Mouse (Mus musculus) cerebellum, adult 8-10 months (tissue): ENCODE measurements at regions not wholly inside any gene's neighbourhood (a gene's known extent, or its start where the extent isn't known, plus 50 kb on each side); places are given as distances from the start of the nearest gene placed in this dataset.
"Not testable (repeated sequence)": the region's sequence is repeated elsewhere in the genome, so short reads cannot be mapped to it uniquely, and the experiment has no call there.

Experiments used
- DNase-seq: peaks from one replicate; pipeline ENCODE4 v3.0.0; 2022

DNA sequence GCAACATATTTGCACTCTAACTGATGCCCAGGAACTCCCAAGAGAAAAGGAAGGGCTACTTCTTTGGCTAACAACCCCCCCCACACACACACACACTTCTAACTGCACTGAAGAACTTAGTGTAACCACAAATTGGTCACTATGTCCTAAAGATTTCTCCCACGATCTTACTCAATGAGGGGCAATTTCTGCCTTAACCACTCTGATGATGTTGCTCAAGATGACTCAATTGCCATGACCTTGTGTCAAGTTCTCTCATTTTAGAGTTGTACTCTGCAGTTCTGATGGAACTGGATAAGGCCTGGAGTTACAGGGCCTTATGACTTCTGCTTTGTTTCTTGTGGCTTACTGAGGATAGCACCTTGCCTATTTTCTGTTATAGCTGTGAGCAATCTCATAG lies 81.7 kb downstream of the Sem1 start:
- no peak for DNase-seq

DNA sequence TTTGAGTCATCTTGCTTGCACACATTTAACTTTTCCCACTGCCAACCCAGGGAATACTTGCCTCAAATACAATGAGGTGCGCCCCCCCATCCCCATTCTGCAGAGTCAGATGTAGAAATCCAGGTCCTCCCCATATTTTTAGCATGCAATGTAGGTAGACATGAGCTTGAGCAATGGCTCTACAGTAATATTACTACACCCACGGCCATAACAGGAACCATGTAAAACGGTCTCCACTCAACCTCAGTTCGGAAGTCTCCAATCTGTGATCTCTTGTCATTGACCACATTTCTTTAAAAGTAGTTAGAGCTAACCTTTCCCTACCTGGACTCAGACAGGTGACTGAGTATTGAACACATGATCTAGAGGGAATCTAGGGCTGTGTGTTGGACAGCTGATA lies 82.1 kb downstream of the Sem1 start:
- no peak for DNase-seq

DNA sequence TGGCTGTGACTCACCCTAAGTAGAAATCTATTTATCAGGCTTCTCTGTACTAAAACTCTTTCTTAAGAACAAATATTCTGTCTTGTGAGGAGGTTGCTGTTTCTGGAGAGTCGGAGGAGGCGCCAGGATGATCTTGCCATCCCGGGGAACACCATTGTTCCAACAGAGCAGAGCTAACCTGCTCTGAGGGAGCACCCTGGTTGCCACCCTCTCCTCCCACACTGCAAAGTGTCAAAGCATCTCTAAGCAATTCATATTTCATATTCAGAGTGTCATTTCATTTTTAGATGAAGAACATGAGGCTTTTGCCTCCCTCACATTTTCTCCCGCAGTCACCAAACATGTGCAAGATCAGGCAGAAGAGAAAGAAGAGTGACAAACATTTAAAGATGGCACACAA lies 90.3 kb downstream of the Sem1 start:
- no peak for DNase-seq

DNA sequence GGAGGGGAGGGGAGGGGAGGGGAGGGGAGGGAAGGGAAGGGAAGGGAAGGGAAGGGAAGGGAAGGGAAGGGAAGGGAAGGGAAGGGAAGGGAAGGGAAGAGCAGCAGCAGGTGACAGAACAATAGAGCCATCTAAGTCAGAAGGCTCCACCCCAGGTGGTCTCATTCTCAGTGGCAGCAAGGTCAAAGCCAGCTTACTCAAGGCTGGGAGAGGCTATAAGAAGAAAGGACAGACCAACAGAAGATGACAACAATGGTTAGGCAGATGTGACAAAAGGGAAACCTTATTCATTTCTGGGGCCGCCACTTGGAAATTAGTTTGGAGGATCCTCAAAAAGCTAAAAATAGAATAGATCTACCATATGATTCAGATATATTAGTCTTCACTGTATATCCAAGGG lies 96.9 kb downstream of the Sem1 start:
- DNase-seq: not testable (repeated sequence)

DNA sequence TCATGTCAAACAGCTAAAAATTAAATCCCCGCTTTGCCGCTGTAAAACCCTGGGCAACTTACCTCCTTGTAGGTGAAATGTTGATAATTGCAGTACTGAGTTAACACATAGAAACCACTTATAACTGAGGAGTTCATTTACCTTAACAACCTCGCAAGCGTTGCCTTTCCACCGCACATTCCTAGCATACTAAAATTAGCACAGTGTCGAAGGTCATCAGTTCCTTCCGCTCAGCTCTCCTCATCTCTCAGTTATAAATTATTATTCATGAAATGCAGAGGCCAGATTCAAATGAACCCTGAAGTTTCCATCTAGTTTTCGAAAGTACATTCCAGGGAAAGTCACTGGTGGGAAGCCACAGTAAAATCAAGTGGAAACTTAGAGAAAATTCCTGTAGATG lies 108.1 kb downstream of the Sem1 start:
- no peak for DNase-seq

DNA sequence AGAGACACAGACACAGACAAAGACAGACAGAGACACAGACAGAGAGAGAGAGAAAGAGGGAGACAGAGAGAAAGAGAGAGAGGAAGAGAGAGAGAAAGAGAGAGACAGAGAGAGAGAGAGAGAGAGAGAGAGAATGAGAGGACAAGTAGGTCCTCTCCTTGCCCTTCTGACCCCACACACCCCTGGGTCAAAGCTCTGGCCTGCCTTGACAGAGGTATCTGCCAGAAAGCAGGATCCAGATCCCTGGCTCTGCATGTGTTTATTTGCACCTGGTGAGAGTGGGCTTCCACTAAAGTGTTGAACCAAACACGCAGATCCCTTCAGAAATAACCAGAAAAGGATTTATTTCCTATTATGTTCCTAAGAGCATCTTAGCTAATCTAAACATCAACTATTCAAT lies 110.9 kb downstream of the Sem1 start:
- DNase-seq: no peak

DNA sequence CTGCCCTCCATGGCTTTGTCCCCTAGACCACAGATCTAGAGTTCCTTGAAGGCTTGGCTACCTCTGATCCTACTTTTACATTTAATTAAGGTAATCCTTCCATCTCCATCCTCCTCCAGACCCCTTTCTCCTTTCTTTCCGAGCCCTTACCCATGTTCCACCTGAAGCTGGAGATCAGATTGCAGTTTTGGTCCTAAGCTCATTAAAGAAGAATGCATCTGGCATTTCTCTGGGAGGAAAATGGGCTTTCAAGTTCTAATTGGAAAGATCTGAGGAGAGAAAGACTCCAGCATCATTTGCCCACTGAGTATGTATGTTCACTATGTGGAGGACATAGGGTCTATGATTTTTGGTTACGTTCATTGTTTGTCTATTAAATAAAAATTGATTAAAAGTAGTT lies 112.2 kb downstream of the Sem1 start:
- no peak for DNase-seq

DNA sequence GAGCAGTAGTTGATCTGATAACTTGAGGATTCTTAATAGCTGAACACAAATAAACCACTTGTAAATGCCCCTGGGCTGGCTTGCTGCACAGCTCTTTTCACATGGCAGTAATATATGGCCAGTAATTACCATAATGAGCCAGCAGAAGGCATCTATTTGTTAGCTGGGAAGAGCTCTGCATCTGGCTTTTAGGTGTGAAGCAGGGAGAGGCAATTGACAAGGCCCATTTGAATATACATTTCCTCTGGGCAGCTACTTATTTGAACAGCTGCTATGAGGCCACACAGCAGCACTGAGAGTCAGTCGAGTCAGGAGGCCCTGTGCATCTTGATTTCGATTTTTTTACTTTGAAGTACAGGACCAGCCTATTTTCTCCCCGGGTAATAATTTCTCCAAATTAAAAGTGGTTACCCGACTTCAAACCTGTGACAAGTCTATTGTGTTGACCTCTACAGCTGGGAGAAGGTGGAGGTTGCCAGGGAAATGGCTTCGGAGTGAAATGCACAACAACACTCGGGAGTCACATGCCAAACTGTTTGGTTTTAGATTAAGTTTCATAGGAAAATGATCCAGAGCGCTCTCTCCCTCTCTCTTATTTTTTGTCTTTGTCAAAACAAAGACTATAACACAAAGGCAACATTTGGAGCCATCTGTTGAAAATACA lies 114.5 kb downstream of the Sem1 start:
- no peak for DNase-seq

DNA sequence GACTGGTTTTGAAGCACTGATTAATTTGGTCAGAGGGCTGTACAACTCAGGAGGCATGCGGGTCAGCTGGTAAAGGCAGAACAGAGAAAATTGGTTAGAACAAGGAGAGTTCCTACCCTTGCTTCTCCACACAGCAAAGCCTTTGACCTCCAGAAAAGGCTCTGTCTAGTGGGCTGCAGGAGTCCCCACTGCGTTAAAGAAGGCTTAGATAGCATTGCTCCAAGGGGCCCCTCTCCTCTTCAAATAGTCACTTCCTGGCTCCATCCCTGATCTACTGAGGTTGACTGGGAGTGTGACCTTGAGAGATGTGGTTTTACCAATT lies 118.6 kb downstream of the Sem1 start:
- no peak for DNase-seq

DNA sequence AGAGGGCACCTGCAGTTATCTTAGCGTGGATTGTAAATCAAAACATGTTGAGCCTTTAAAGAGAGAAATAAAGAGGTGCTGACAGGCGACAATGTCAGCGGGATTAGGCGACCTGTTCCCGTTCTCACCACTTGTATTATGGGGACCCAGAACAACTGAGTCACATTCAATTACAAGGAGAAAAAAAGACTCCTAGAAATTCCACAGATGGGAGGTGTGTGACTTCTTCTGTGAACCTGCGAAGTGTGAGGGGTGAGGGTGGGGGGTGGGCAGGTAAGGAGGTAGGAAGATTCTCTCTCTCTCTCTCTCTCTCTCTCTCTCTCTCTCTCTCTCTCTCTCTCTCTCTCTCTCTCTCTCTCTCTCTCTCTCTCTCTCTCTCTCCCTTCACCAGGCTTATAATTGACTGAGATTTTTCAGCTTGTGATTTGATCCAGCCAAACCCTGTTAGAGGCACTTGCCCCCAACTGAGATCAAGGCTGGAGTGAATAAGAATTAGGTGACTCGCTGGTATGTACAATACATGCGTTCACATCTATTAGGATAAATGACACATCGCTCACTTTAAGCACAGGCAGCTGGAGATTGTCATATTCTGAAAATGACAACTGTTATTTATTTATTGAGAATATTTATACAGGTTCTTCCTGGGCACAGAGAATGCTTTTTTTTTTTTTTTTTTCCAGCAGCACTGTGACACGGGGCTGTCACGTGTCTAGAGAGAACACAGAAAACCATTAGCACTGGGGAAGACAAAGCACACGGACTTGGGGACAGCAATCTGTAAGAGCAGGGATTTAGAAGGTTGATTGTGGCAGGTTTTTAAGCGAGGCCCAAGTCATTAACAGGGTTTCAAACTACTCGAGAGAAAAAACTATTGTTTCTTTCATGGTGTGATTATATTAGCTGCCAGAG lies 119.2 kb downstream of the Sem1 start:
- DNase-seq: no peak

DNA sequence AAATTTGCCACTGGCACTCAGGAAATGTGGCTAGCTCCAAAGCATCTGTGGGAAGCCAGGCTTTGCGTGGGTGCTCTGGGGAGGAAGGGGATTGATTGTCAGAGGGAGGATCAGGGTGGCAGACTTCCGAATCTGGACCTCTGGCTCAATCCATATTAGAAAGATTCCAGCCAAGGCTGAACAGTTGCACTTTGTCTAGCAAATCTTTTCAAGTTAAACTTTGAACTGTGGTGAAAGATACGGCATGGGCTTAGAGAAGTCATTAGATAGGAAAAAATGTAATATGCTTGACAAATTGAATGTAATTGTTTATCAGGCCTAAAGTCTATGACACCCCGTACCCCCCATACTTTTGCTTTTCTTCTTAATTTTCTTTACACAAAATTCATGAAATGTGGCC lies 120.7 kb downstream of the Sem1 start:
- no peak for DNase-seq

DNA sequence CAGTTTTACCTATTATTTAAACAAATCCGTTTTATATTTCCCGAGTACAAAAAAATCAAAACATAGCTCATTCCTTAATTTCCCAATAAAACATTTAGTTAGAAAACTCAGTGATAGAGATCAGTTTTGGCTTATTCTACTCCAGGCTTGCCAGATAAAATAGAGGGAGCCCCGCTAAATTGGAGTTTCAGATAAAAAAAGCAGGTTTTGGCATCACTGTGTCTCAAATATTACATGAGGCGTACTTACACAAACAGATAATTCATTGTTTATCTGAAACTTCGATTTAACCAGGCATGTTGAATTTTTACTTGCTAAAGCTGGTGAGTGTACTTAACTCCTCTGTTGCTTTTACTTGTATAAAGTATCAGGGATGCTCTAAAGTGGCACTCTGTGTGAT lies 121.5 kb downstream of the Sem1 start:
- no peak for DNase-seq

DNA sequence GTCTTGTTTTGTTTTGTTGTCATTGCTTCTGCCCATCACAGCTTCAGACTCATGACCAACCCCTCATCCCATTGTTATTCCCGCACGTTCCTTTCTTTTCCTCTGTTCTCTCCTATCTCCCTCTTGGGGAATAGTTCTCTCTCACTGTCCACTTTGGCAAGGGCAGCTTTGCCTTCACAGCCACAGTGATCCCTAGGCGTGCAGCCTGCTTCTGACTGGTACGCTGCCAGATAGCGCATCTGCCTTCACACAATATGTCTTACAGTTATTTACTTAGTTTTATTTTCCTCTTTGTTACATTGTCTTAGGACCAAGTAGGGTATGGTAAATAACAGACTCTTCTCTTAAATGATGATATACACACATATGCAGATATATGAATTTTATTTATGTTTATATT lies 122.9 kb downstream of the Sem1 start:
- no peak for DNase-seq

DNA sequence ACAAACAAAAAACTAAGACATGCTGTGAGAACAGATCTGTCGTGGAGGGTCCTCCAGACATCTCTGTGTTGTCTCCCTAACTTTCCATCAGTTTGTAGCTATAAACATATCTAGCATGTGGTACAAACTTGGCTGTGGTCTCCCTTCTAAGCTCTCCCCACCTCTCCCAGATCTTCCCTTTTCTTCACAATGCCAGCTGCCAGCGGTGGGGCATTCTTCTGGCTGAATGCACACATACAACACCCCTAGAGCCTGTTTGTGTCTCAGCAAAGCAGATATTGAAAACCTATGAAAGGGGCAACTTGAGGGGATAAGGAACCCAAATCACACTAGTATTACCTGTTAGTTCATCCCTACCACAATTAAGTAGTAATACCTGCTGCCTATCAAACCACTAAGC lies 124.1 kb downstream of the Sem1 start:
- no peak for DNase-seq

DNA sequence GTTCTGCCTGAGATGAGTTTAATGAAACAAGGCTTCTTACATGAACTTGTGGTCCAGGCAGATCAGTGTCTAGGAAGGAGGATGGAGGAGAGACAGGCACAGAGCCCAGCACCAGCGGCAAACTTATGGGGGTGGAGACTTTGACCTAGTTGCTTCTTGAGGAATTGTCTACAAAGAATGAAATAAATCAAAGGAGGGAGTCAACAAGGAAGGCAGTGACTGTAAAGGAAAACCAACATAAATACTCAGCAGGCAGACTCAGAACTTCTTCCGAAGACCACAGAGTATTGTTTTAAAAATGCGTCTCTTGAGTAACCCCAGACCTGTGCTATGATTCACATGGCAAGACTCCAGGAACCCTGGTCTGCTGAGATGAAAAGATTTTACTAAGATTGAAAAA lies 143.6 kb downstream of the Sem1 start:
- no peak for DNase-seq

DNA sequence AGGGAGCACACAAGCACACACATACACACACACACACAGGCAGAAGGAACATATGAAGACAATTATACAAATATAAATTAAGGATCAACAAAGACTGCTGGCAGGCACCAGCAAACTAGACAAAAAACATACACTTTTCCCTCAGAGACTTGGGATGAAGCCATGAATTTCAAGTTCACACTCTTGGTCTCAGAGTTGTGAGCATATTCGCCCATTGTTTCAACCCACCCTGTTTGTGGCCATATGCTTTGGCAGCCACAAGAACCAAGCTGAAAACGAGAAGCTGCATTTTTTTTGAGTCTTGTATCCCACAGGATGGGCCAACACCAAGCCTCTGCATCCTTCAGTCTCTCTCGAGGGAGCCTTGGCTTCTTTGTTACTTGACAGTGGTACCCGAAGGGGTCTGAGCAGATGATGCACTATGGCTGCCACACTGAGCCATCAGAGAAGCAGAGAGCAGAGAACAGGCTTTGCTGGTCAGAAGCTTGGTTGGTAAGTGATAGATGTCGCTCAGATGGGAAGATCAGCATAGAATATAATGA lies 144.1 kb downstream of the Sem1 start:
- DNase-seq: no peak

DNA sequence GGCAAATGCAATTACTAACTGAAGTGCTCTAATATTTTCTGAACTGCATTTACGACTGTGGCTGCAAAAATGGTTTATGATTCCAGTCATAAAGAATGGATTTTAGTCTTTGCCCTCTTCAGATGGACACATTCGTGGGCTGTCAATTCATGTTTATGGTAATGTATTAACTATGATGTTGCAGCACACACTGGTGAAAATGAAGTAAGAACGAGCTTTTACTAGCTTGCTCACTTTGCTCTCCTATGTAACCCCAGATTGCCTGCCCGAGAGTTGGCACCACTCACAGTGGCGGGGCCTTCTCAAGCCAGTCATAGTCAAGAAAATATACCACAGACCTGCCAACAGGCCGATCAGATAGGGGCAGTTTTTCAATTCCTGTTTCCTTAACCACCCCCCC lies 145.3 kb downstream of the Sem1 start:
- no peak for DNase-seq

DNA sequence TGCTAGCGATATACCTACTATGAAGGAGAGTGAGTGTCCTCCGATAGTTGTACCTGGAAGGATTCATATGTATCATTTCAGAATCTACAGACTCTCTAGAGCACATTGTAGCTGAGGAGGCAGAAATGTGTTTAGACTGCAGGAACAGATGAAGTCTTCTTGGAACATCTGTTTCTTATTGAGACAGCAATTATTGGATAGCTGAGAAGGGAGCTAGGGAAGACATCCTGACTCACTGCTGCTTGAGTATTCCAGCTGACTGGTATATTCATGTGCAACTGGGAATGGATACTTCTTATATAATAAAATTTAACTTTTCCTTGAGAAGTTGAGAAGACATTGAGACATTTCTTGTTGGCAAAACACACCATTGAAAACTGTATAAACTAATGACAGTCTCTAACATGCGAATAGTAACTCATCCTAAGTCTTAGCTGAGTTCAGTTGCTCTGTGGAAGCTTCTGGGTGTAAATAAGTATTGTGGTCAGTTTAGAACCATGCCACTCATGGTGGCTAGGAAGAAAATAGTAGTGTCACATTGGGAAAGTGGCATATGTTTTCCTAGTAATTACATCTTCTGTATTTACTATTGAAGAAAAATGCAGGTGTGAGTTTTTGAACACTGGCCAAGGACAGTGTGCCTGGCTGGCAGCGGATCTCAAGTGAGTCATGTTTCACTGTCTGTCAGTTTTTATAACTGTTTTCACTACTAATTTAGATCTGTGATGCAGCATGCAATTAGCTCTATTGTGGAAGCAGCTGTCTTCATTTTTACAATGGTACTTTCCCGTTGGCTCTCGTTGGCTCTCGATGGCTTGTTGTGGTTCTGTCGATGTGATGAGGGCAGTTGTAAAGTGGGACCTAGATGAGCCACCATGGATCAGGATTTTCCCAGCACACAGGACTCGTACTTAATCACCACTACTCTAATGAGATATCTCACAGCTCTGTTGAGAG lies 163.5 kb downstream of the Sem1 start:
- DNase-seq: no peak

DNA sequence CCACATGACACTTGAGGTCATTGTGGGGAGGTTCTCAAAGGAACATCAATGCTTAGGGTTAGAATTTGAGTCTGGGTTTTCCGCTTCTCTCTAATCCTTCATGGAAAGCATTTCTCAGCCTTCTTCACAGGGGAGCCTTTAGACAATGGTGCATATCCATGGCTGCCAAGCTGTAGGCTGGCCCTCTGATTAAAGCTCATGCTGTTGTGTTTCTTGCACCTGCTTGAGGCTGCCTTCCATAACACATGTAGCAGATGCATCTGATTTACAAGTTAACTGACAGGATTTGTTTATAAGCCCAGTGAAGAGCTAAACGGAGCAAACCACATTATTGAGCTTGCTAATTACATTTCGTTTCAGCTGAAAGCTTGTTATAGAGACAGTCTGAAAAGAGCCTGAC lies 180.5 kb downstream of the Sem1 start:
- no peak for DNase-seq

DNA sequence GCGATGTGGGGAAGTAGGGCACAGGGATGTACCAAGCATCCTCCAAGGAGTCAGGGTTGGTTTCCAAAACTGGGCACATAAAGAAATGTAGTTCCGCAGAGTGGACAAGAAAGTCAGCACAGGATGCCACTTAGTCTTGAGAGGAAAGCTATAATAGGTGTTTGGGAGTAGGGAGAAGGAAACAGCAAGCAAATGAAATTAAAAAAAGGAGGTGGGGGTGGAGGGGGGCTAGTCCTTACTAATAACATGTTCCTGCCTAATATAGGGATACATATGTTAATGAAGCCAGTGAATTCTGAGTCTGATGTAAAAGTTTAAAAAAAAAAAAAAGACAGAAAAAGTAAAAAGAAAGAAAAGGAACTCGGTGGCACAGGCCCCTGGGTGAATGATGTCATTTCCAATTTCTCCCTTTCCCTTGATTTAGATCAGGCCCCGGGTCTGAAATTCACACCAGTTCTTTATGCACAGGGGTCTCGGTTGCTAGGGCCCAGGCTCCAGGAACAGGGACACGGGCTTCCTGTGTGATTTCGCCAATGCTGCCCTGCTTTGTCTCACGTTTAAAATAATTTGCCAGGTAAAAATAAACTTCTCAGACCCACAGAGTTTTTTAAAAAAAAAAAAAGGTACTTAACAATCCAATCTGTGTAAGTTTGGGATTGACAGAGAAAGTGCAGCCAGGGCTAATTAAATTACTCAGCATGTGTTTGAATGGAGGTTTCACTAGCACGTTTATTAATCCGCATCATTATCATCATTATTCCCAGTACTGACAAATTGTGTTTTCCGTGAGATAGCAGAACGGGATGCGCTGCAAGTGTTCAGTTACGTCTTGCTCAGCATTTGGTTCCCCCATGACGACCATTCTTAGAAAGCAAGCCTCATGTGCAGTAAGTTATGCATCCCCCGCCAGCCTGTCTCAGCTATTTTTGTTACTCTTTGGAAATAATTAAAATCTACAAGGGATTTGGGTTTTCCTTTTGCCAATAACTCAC lies 172.8 kb upstream of the Slc25a13 start:
- no peak for DNase-seq

DNA sequence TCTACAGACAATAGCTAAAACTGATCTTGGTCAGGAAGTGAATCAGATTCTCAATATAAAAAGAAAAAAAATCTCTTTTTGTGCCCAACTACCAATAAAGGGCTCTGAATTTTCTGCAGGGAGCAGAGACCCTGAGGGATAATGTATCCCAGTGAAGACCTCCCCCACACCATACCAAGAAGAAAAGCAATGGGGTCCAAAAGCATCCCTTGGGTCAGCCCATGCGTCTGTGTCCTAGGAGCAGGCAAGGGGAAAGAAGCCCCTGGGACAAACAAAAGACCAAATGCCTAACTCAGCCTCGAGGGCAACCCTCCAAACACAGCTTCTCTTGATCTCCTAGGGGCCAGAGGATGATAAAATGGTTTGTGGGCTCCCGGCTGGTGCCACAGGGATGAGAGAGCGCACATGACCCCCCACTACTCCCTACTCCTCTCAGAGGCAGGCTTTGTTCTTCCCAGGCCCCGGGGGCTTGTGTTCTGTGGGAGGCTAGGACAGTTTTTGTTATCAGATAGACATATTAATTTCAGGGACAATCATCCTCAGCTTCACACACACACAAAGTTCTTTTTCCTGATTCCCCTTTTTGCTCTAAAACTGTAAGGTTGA lies 172.0 kb upstream of the Slc25a13 start:
- DNase-seq: no peak

DNA sequence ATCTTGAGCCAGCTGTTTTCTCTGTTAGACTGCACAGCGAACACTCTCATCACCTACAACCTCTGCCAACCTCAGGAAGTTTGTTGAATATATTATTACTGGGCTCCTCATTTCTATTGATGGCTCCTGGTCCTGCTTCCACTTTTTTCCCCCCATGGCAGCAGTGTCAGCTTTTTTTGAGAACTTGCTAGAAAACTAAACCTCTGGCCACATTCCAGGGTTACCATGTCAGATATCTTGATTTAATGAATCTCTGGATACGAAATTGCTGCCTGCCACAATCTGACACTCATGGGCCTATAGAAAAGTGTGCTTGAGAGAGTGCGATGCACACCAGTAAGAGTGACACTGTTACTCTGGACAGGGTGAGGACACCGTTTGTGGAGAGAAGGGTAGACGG lies 170.6 kb upstream of the Slc25a13 start:
- DNase-seq: no peak
